ENCODE assay signal across 19 mouse cellular contexts in genomic region chr11:112850532-112851272, GRCm38 (mm10).
DNase-seq lines count a peak whose midpoint lies in the region; ATAC-seq and TF ChIP-seq lines count a peak whose summit lies in the region.
"Had no signal": no experiment of that assay in that cellular context is flagged by ENCODE, and none has a peak within 500 bp of the region (broad histone marks: within the 10 kb centered on the region; RNA-seq: fewer than 3 reads in every experiment).

No protein-coding gene starts in this region.

- no peak overlapping the region for H3K4me2 ChIP-seq in heart, postnatal 0 days (ENCODE audit: low read depth, low read length)
- no peak overlapping the region for H3K4me2 ChIP-seq in liver, postnatal 0 days (ENCODE audit: low read depth, low read length)
- H3K4me2 ChIP-seq: embryonic facial prominence, embryonic 15.5 days; hindbrain, embryonic 13.5 days; limb, embryonic 13.5 days; lung, embryonic 15.5 days; midbrain, embryonic 12.5 days; neural tube, embryonic 12.5 days had no signal

- peak; percentile 50 for ATAC-seq in heart, postnatal 0 days (ENCODE audit: insufficient read depth, low read depth)
- ATAC-seq in liver, postnatal 0 days = no peak

- WGBS in lung, adult 2 months = 73% methylated on average over 13 of the region's 13 CpGs
- 31% methylated on average over 13 of the region's 13 CpGs for WGBS in heart, postnatal 0 days
- WGBS in liver, postnatal 0 days (ENCODE audit: insufficient replicate concordance) = 76% methylated on average over 13 of the region's 13 CpGs

- H3K9ac ChIP-seq in heart, postnatal 0 days (replicated peaks; ENCODE audit: low read depth, low read length) = no peak overlapping the region
- no peak overlapping the region for H3K9ac ChIP-seq in liver, postnatal 0 days (replicated peaks)
- H3K9ac ChIP-seq: embryonic facial prominence, embryonic 15.5 days; hindbrain, embryonic 13.5 days; limb, embryonic 13.5 days; lung, embryonic 15.5 days; midbrain, embryonic 12.5 days; neural tube, embryonic 12.5 days had no signal

- H3K27ac ChIP-seq in heart, postnatal 0 days (ENCODE audit: low read depth) = no peak overlapping the region
- no peak overlapping the region for H3K27ac ChIP-seq in liver, postnatal 0 days (ENCODE audit: low read depth)
- H3K27ac ChIP-seq: embryonic facial prominence, embryonic 15.5 days; hindbrain, embryonic 13.5 days; left cerebral cortex, adult 2 months; limb, embryonic 13.5 days; lung, embryonic 15.5 days; midbrain, embryonic 12.5 days; neural tube, embryonic 12.5 days had no signal

- H3K36me3 ChIP-seq in heart, postnatal 0 days (replicated peaks; ENCODE audit: control insufficient read depth, insufficient read depth, low read length) = no peaks in the 10 kb centered on the region
- no peaks in the 10 kb centered on the region for H3K36me3 ChIP-seq in liver, postnatal 0 days (replicated peaks; ENCODE audit: insufficient read depth, low read length)
- H3K36me3 ChIP-seq: embryonic facial prominence, embryonic 15.5 days; hindbrain, embryonic 13.5 days; limb, embryonic 13.5 days; lung, embryonic 15.5 days; midbrain, embryonic 12.5 days; neural tube, embryonic 12.5 days had no signal

- no peak overlapping the region for H3K4me3 ChIP-seq in lung, adult 2 months (replicated peaks; ENCODE audit: extremely low read depth, low read depth, low read length)
- no peak overlapping the region for H3K4me3 ChIP-seq in heart, postnatal 0 days (ENCODE audit: low read depth, low read length)
- no peak overlapping the region for H3K4me3 ChIP-seq in liver, postnatal 0 days (ENCODE audit: low read depth, low read length)
- H3K4me3 ChIP-seq: embryonic facial prominence, embryonic 15.5 days; hindbrain, embryonic 13.5 days; left cerebral cortex, adult 2 months; limb, embryonic 13.5 days; lung, embryonic 15.5 days; midbrain, embryonic 12.5 days; neural tube, embryonic 12.5 days had no signal

- no peaks in the 10 kb centered on the region for H3K9me3 ChIP-seq in heart, postnatal 0 days (replicated peaks; ENCODE audit: control insufficient read depth, low read length)
- H3K9me3 ChIP-seq in liver, postnatal 0 days (ENCODE audit: low read length) = no peaks in the 10 kb centered on the region
- H3K9me3 ChIP-seq: embryonic facial prominence, embryonic 15.5 days; hindbrain, embryonic 13.5 days; limb, embryonic 13.5 days; lung, embryonic 15.5 days; midbrain, embryonic 12.5 days; neural tube, embryonic 12.5 days had no signal

- no peak for TF ChIP-seq EP300 in heart, postnatal 0 days (IDR thresholded peaks at IDR 0.05; ENCODE audit: low read depth)
- TF ChIP-seq EP300 in liver, postnatal 0 days (IDR thresholded peaks at IDR 0.05; ENCODE audit: low read depth) = no peak

- no peak for TF ChIP-seq POLR2A in lung, adult 2 months (IDR thresholded peaks at IDR 0.05; ENCODE audit: borderline replicate concordance, extremely low read depth, low read depth, low read length)

- H3K4me1 ChIP-seq in lung, adult 2 months (ENCODE audit: control insufficient read depth, insufficient read depth, low read length) = no peaks in the 10 kb centered on the region
- 0 out of 2 replicates have a peak, but pooled peaks cover 5% of the 10 kb centered on the region for H3K4me1 ChIP-seq in heart, postnatal 0 days (ENCODE audit: control insufficient read depth, insufficient read depth)
- H3K4me1 ChIP-seq in liver, postnatal 0 days (ENCODE audit: insufficient read depth) = no peaks in the 10 kb centered on the region
- H3K4me1 ChIP-seq: embryonic facial prominence, embryonic 15.5 days; hindbrain, embryonic 13.5 days; limb, embryonic 13.5 days; lung, embryonic 15.5 days; midbrain, embryonic 12.5 days; neural tube, embryonic 12.5 days had no signal

- H3K27me3 ChIP-seq in heart, postnatal 0 days (ENCODE audit: control insufficient read depth, insufficient read depth, low read length) = no peaks in the 10 kb centered on the region
- H3K27me3 ChIP-seq in liver, postnatal 0 days (ENCODE audit: insufficient read depth, low read length) = no peaks in the 10 kb centered on the region
- H3K27me3 ChIP-seq: embryonic facial prominence, embryonic 15.5 days; hindbrain, embryonic 13.5 days; limb, embryonic 13.5 days; lung, embryonic 15.5 days; midbrain, embryonic 12.5 days; neural tube, embryonic 12.5 days had no signal

- DNase-seq in lung, adult 18-20 months = peak; percentile 7 to 9
- no peak for DNase-seq in lung, adult 2 months
- peak; percentile 98 for DNase-seq in 3T3-L1 (ENCODE audit: low read depth, low spot score)
- peak; percentile 81 to 90 for DNase-seq in heart, adult 18-20 months
- DNase-seq in heart, postnatal 0 days (ENCODE audit: low spot score) = peak; percentile 55
- DNase-seq in kidney, adult 9 months = no peak
- no peak for DNase-seq in liver, postnatal 0 days
- no peak for DNase-seq in adipocyte (ENCODE audit: low spot score)
- DNase-seq: cerebellum, adult 9-11 months; kidney, adult 8-10 months; retina, postnatal 1 day; thymus, postnatal 25 days had no signal

- no peak for TF ChIP-seq CTCF in lung, adult 2 months (IDR thresholded peaks at IDR 0.05; ENCODE audit: insufficient read depth, low read length)
- no peak for TF ChIP-seq CTCF in heart, postnatal 0 days (IDR thresholded peaks at IDR 0.05; ENCODE audit: low read depth)
- TF ChIP-seq CTCF in liver, postnatal 0 days (IDR thresholded peaks at IDR 0.05; ENCODE audit: low read depth) = no peak

Comparison
In these comparisons a context has a peak if more than half of its experiments do, and no peak if none do; other contexts are left out.
1. DNase-seq: peak in lung, adult 18-20 months (2 of 2), 3T3-L1 (single experiment), heart, adult 18-20 months (2 of 2) and heart, postnatal 0 days (single experiment); none in lung, adult 2 months (single experiment), kidney, adult 9 months (single experiment), liver, postnatal 0 days (single experiment) and adipocyte (single experiment).